Mouse (Mus musculus) small intestine, adult 2 months (tissue): Measurements from ENCODE around the gene Slf2. TPM values are rescaled to one million over a fixed set of nuclear protein-coding genes. Genes with fewer than 3 reads are reported as not detected.

Experiments
- H3K27ac ChIP-seq: fragments of 200-500 bp; 2 replicates; pipeline ENCODE4 v1.5.1; 2012; ENCODE audit warnings: low read depth, low read length, control low read depth, inconsistent platforms; ENCODE audit not compliant: insufficient read depth
- H3K27me3 ChIP-seq: fragments of 200-500 bp; 2 replicates; pipeline ENCODE4 v1.6.1; 2012; ENCODE audit warnings: mild to moderate bottlenecking, moderate library complexity, low read length, inconsistent platforms; ENCODE audit not compliant: control insufficient read depth, insufficient read depth
- H3K36me3 ChIP-seq: fragments of 200-500 bp; 2 replicates; pipeline ENCODE4 v1.6.1; 2012; ENCODE audit warnings: mild to moderate bottlenecking, low read length, control low read depth, inconsistent platforms; ENCODE audit not compliant: control insufficient read depth, insufficient read depth
- H3K4me1 ChIP-seq: fragments of 200-500 bp; 2 replicates; pipeline ENCODE4 v1.6.1; 2012; ENCODE audit warnings: low read length, inconsistent platforms, mixed read lengths; ENCODE audit not compliant: control insufficient read depth, insufficient read depth, insufficient read length
- H3K4me3 ChIP-seq: fragments of 200-500 bp; 2 replicates; pipeline ENCODE4 v1.5.1; 2012; ENCODE audit warnings: low read depth, mild to moderate bottlenecking, control low read depth, inconsistent platforms, low read length, moderate library complexity
- CTCF ChIP-seq: fragments of 200-500 bp; IDR thresholded peaks from 2 replicates; pipeline ENCODE4 v1.5.1; 2012; ENCODE audit warnings: low read depth, mild to moderate bottlenecking, control low read depth, inconsistent platforms, low read length, moderate library complexity, mixed read lengths; ENCODE audit not compliant: insufficient replicate concordance, insufficient read length; ENCODE audit errors: extremely low read depth
- POLR2A ChIP-seq: fragments of 200-500 bp; IDR thresholded peaks from 2 replicates; pipeline ENCODE4 v1.6.1; 2012; ENCODE audit warnings: low read depth, mild to moderate bottlenecking, control low read depth, inconsistent platforms, low read length, moderate library complexity
- WGBS: fragments of 180-500 bp; shearing (Covaris S2); methylation state at CpG from one replicate; pipeline ENCODE4 v1.1.7; 2018; 5-methylcytosine and 5-hydroxymethylcytosine counted together
- polyA plus RNA-seq: library from polyadenylated mRNA; depleted of rRNA; stranded (reverse); fragments of >200 nt; gene quantifications from 2 replicates; pipeline ENCODE4 v1.2.3, GENCODE M21; 2012; rRNA removed

Gene Slf2
- polyA plus RNA-seq = 38.5 and 43.9 TPM in 2 replicates

DNA sequence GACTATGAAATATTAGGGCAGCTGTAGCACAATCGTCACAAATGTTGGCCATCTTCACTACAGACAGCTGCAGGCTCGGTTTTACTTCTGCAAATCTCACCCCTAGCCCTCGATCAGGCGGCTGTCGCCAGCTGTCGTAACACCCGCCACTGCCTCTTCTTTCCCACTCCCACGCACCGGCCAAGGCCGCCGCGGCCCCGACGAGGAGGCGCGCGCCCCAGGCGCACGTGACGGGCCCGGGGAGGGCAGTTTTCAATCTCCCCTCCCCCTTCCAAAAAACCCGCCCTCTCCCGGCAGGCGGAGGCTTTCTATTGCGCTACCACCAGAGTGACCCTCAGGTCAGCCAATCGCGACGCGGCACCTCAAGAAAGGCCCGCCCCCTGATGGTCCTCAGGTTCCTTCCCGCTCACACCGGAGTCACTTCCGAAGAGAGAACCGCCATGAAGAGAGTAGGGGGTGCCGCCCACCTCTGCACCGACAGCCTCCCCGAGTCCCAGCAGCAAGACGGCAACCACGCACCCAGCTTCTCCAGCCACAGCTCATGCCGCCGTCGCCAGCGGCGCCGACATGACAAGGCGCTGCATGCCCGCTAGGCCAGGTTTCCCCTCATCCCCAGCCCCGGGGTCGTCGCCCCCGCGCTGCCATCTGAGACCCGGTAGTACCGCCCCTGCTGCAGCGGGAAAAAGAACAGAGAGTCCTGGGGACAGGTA, at the start of gene Slf2:
Gene Slf2 (plus strand): TSS at position 408 of the 710 bp plus-strand sequence.
- Histone ChIP-seq H3K4me3 (peak within 1 kb of the TSS; percentile 96), H3K36me3 (peaks cover 12% of the 10 kb centered on the region), H3K27me3 (no peaks in the 10 kb centered on the region), H3K4me1 (0 out of 2 replicates have a peak, but pooled peaks cover 3% of the 10 kb centered on the region), H3K27ac (peak within 1 kb of the TSS; percentile 86)
- TF ChIP-seq CTCF (no peak), POLR2A (peak; percentile 55)
- under 1% methylated on average over 55 of the region's 55 CpGs for WGBS

DNA sequence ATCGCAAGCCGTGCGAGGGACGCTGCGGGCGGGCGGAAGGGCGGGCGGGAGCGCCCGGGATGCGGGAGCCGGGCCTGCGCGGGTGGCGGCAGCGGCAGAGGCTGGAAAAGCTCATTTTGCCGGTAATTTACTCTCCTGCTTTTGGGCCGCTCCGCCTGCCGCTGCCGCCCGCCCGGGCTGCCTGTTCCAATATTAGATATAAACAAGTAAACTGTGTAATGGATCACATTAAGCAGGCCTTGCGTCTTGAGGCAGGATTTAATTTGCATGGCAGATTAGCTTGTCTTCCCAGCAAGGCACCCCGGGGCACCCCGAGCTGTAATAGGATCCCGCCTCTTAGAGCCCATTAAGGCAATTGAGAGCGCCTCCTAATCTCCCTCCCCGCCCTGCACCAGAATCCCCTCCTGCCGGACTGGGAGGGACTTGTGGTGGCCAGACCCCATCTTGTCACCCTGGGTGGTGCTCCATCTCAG, 48.4 kb upstream of the Slf2 start:
- Histone ChIP-seq H3K27ac (no peak overlapping the region), H3K27me3 (peaks cover 21% of the 10 kb centered on the region), H3K4me1 (no peaks in the 10 kb centered on the region), H3K4me3 (peak overlapping the region; percentile 19; the same call in 1 of the 2 replicates), H3K36me3 (no peaks in the 10 kb centered on the region)
- WGBS = 5% methylated on average over 31 of the region's 31 CpGs
- TF ChIP-seq POLR2A (no peak), CTCF (no peak)

DNA sequence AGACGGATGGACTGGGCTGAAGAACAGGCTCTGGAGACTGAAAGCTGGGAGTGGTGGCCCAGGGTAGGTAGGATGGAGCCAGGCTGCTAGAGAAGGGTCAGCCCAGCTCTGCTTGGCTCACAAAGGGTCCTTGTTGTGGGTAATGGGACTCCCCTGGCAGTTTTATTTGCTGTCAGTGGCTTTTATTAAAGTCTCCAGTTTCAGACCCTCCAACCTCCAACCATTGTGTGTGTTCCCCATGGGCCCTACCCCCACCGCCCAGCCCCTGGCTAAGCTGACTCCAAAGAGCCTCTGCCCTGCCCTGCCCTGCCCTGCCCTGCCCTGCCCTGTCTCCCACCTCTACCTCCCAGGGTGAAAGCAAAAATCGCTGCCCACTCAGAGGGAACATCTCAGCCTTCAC, 46.6 kb upstream of the Slf2 start:
- Histone ChIP-seq H3K4me3 (no peak overlapping the region), H3K4me1 (no peaks in the 10 kb centered on the region), H3K27me3 (peaks cover 21% of the 10 kb centered on the region), H3K36me3 (no peaks in the 10 kb centered on the region), H3K27ac (no peak overlapping the region)
- TF ChIP-seq POLR2A (no peak), CTCF (no peak)
- 36% methylated on average over 3 of the region's 3 CpGs for WGBS

DNA sequence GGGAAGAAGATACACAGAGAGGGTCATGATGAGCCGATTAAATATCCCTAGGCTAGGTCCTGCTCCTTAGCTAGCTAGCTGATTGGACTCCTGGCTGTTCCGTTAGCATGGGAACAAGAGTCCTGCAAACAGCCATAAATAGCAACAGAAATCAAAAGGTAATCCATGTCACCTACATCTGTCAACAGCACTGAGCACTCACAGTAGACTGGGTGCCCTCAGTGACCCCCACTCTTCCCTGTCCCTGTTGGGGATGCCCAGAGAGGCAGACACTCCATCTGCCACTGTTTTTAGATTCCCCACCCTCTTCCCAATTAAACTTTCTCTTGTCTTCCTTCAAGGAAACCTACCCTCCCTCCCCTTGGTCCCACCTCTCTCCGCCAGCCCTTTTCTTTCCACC, 44.5 kb upstream of the Slf2 start:
- Histone ChIP-seq H3K27ac (no peak overlapping the region), H3K36me3 (no peaks in the 10 kb centered on the region), H3K4me3 (no peak overlapping the region), H3K4me1 (no peaks in the 10 kb centered on the region), H3K27me3 (peaks cover 21% of the 10 kb centered on the region)
- 37% methylated on average over 3 of the region's 3 CpGs for WGBS
- TF ChIP-seq POLR2A = no peak
- TF ChIP-seq CTCF = no peak

DNA sequence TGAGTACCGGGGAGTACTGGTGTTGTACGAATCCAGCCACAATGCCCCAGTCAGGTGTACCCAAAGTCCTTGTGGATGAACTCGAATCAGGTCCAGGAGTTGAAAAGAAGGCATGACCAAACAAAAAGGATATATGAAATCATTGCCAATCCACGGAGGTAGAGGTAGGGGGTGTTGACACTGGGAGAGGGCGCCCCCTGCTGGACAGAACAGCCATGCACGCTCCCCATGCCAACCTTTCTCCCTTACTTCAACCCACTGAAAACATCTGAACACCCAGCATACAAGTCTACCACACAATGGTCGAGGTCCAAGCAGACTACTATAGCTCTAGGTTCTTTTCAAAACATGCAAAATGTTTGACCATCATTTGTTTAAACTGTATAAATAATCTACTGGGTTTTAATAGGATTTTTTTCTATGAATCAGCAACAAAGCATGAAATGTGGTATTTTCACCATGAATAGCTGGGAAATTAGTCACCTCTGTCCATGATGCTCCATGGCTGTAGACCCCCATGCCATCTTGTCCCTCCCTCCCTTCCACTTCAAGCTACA, 43.2 kb upstream of the Slf2 start:
- Histone ChIP-seq H3K27me3 (peaks cover 12% of the 10 kb centered on the region; the same call in 1 of the 2 replicates), H3K27ac (no peak overlapping the region), H3K4me3 (no peak overlapping the region), H3K36me3 (no peaks in the 10 kb centered on the region), H3K4me1 (no peaks in the 10 kb centered on the region)
- TF ChIP-seq POLR2A = no peak
- TF ChIP-seq CTCF = peak; percentile 96
- 22% methylated on average over 7 of the region's 7 CpGs for WGBS

DNA sequence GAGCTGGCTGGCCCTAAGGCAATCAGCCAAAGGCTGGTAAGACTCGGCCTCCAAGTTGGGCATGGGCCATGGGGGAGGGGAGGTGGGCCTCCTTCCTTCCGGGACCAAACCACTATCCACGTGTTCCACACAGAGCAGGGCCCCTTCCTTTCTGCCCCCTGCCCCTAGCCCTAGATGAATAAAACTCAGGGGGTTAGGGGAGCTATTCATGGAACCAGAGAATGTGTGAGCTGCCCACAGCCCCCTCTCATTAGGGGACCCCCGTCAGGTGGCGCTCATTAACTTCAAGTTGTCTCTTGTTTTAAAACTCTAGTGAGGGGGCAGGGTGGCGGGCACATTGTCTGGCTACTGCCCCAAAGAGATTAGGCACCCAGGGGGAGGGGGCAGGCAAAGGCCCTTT, 41.4 kb upstream of the Slf2 start:
- no peak overlapping the region for H3K4me3 ChIP-seq
- no peaks in the 10 kb centered on the region; the same call in 1 of the 2 replicates for H3K27me3 ChIP-seq
- H3K36me3 ChIP-seq = no peaks in the 10 kb centered on the region
- no peak overlapping the region for H3K27ac ChIP-seq
- 38% methylated on average over 6 of the region's 6 CpGs for WGBS
- H3K4me1 ChIP-seq = no peaks in the 10 kb centered on the region
- no peak for TF ChIP-seq CTCF
- no peak for TF ChIP-seq POLR2A

DNA sequence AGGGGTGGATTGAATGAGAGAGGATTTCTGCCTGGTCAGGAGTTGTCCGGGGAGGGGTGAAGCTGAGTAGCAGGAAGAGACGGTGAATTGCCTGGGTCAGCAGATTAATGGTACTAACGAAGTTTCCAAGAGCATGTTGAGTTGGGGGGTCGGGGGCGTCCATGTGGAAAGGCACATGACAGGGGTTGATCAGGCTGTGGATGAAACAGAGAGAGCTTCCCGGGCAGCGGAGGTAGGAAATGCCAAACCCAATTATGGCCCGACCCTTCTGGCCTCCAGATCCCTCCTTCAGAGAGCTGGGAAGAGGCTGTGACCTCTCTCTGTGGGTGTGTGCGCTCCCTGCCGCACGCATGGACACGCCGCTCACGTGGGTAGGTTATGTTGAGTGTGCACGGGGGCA, 39.5 kb upstream of the Slf2 start:
- no peaks in the 10 kb centered on the region for H3K27me3 ChIP-seq
- no peaks in the 10 kb centered on the region for H3K4me1 ChIP-seq
- H3K36me3 ChIP-seq = no peaks in the 10 kb centered on the region
- TF ChIP-seq CTCF (no peak), POLR2A (no peak)
- WGBS = 66% methylated on average over 15 of the region's 15 CpGs
- H3K27ac ChIP-seq = no peak overlapping the region
- no peak overlapping the region for H3K4me3 ChIP-seq
